ENCODE assay signal across 9 mouse cellular contexts in genomic region chr13:113031351-113031750, GRCm38 (mm10). TPM values are rescaled to one million over a fixed set of nuclear protein-coding genes. Genes with fewer than 3 reads are reported as not detected.
DNase-seq lines count a peak whose midpoint lies in the region; ATAC-seq and TF ChIP-seq lines count a peak whose summit lies in the region.
"Had no signal": no experiment of that assay in that cellular context is flagged by ENCODE, and none has a peak within 500 bp of the region (broad histone marks: within the 10 kb centered on the region; RNA-seq: fewer than 3 reads in every experiment).

No protein-coding gene starts in this region.

- H3K9ac ChIP-seq in kidney, postnatal 0 days (ENCODE audit: low read depth, low read length): no peak overlapping the region
- peak overlapping the region; percentile 75 for H3K9ac ChIP-seq in neural tube, embryonic 13.5 days

- peak overlapping the region; percentile 97 for H3K4me2 ChIP-seq in kidney, postnatal 0 days (ENCODE audit: low read length)
- peak overlapping the region; percentile 80 for H3K4me2 ChIP-seq in neural tube, embryonic 13.5 days

- 0 out of 2 replicates have a peak, but pooled peaks cover 3% of the 10 kb centered on the region for H3K4me1 ChIP-seq in kidney, postnatal 0 days (replicated peaks; ENCODE audit: insufficient read depth, low read length)
- H3K4me1 ChIP-seq in neural tube, embryonic 13.5 days (replicated peaks): peaks cover 26% of the 10 kb centered on the region

- peaks cover 19% of the 10 kb centered on the region for H3K27me3 ChIP-seq in kidney, postnatal 0 days (ENCODE audit: insufficient read depth, low read length)
- H3K27me3 ChIP-seq in neural tube, embryonic 13.5 days: peaks cover 74% of the 10 kb centered on the region

- TF ChIP-seq CTCF in kidney, postnatal 0 days (IDR thresholded peaks at IDR 0.05; ENCODE audit: low read depth): no peak

- H3K9me3 ChIP-seq in kidney, postnatal 0 days (replicated peaks; ENCODE audit: low read length): no peaks in the 10 kb centered on the region
- H3K9me3 ChIP-seq in neural tube, embryonic 13.5 days: no peaks in the 10 kb centered on the region

- no peak for ATAC-seq in kidney, postnatal 0 days (replicated peaks; ENCODE audit: low FRiP score, low read depth)
- peak; percentile 9; the same call in 1 of the 2 replicates for ATAC-seq in neural tube, embryonic 13.5 days (ENCODE audit: low read depth)

- H3K4me3 ChIP-seq in kidney, postnatal 0 days (replicated peaks; ENCODE audit: low read depth, low read length): peak overlapping the region; percentile 46; the same call in 1 of the 2 replicates
- peak overlapping the region; percentile 60 for H3K4me3 ChIP-seq in neural tube, embryonic 13.5 days

- no peak overlapping the region for H3K27ac ChIP-seq in kidney, postnatal 0 days
- 0 out of 2 replicates have a peak overlapping the region, but pooled peaks have one; percentile 42 for H3K27ac ChIP-seq in neural tube, embryonic 13.5 days (replicated peaks)

- DNase-seq in kidney, postnatal 0 days (ENCODE audit: low spot score): no peak
- no peak for DNase-seq in kidney, postnatal 14 days
- DNase-seq in embryo, embryonic 9.5 days (ENCODE audit: extremely low spot score): peak; percentile 51
- DNase-seq in induced T-regulatory cell, adult 2 months (ENCODE audit: low read depth): peak; percentile 40
- DNase-seq in gastrocnemius, postnatal 4 days (ENCODE audit: low spot score in 2 of 2): no peak
- no peak for DNase-seq in gastrocnemius, postnatal 10 days
- no peak for DNase-seq in lung, postnatal 4 days

- 2% methylated on average over 7 of the region's 7 CpGs for WGBS in kidney, postnatal 0 days
- under 1% methylated on average over 7 of the region's 7 CpGs for WGBS in neural tube, embryonic 13.5 days

- H3K36me3 ChIP-seq in kidney, postnatal 0 days (ENCODE audit: insufficient read depth, low read length): no peaks in the 10 kb centered on the region
- H3K36me3 ChIP-seq in neural tube, embryonic 13.5 days: no peaks in the 10 kb centered on the region

RNA-seq across cellular contexts. Expression of gene Cdc20b, which starts 3.6 kb away (rescaled TPM):
- not detected in 2 replicates for polyA plus RNA-seq in kidney, postnatal 0 days (2015; fragmentation: Nextera tagmentation; extraction: Ambion mirVana)
- not detected in 2 replicates for polyA plus RNA-seq in neural tube, embryonic 13.5 days (2015; fragmentation: Nextera tagmentation; extraction: Ambion mirVana)
- not detected for total RNA-seq in gastrocnemius, postnatal 4 days (2021)
- total RNA-seq in gastrocnemius, postnatal 10 days (2021): not detected
- polyA plus RNA-seq: gonadal fat pad, adult 2 months had no signal

RNA-seq across cellular contexts. Expression of gene Gpx8, which starts 14.9 kb away (rescaled TPM):
- polyA plus RNA-seq in kidney, postnatal 0 days (2015; fragmentation: Nextera tagmentation; extraction: Ambion mirVana): 153 and 165 TPM in 2 replicates
- polyA plus RNA-seq in neural tube, embryonic 13.5 days (2015; fragmentation: Nextera tagmentation; extraction: Ambion mirVana): 81.0 and 94.9 TPM in 2 replicates
- total RNA-seq in gastrocnemius, postnatal 4 days (2021): 10 to 100 TPM; 54.8 to 60.8 TPM
- 10 to 100 TPM; 36.2 to 43.7 TPM for total RNA-seq in gastrocnemius, postnatal 10 days (2021)

RNA-seq across cellular contexts. Expression of gene Mcidas, which starts 37.7 kb away (rescaled TPM):
- polyA plus RNA-seq in kidney, postnatal 0 days (2015; fragmentation: Nextera tagmentation; extraction: Ambion mirVana): 0.05 TPM in 1 of 2 replicates, not detected in the other
- 0.10 and 0.12 TPM in 2 replicates for polyA plus RNA-seq in neural tube, embryonic 13.5 days (2015; fragmentation: Nextera tagmentation; extraction: Ambion mirVana)
- total RNA-seq in gastrocnemius, postnatal 4 days (2021): not detected
- total RNA-seq in gastrocnemius, postnatal 10 days (2021): not detected

RNA-seq across cellular contexts. Expression of gene Ccno, which starts 43.7 kb away (rescaled TPM):
- polyA plus RNA-seq in kidney, postnatal 0 days (2015; fragmentation: Nextera tagmentation; extraction: Ambion mirVana): 0.29 and 0.33 TPM in 2 replicates
- 0.25 TPM in 1 of 2 replicates, not detected in the other for polyA plus RNA-seq in neural tube, embryonic 13.5 days (2015; fragmentation: Nextera tagmentation; extraction: Ambion mirVana)
- under 1 TPM in 1 of 2 experiments, not detected in 1; 0.26 TPM for total RNA-seq in gastrocnemius, postnatal 4 days (2021)
- total RNA-seq in gastrocnemius, postnatal 10 days (2021): under 1 TPM; 0.21 to 0.23 TPM

Comparison
In these comparisons a context has a peak if more than half of its experiments do, and no peak if none do; other contexts are left out.
1. DNase-seq: peak in embryo, embryonic 9.5 days (single experiment) and induced T-regulatory cell, adult 2 months (single experiment); none in kidney, postnatal 0 days (single experiment), kidney, postnatal 14 days (single experiment), gastrocnemius, postnatal 4 days (0 of 2), gastrocnemius, postnatal 10 days (single experiment) and lung, postnatal 4 days (0 of 2).